Mouse (Mus musculus) liver, adult 2 months (tissue): Measurements from ENCODE around the gene Mrpl52. TPM values are rescaled to one million over a fixed set of nuclear protein-coding genes. Genes with fewer than 3 reads are reported as not detected.

Experiments used
- DNase-seq: peaks from one replicate; pipeline ENCODE4 v3.0.0-alpha.2; 2011; ENCODE audit warnings: low read depth, low spot score; ENCODE audit errors: extremely low read depth
- H3K27ac ChIP-seq: fragments of 200-500 bp; replicated peaks from 2 replicates; pipeline ENCODE4 v1.5.1; 2012; ENCODE audit warnings: low read depth, mild to moderate bottlenecking, control low read depth, inconsistent platforms, low read length; ENCODE audit not compliant: insufficient read depth
- H3K27me3 ChIP-seq: fragments of 200-500 bp; 2 replicates; pipeline ENCODE4 v1.6.1; 2012; ENCODE audit warnings: mild to moderate bottlenecking, moderate library complexity, low read length, inconsistent platforms; ENCODE audit not compliant: control insufficient read depth, insufficient read depth
- H3K36me3 ChIP-seq: fragments of 200-500 bp; 2 replicates; pipeline ENCODE4 v1.6.1; 2012; ENCODE audit warnings: low read length, inconsistent platforms; ENCODE audit not compliant: control insufficient read depth, insufficient read depth
- H3K4me1 ChIP-seq: fragments of 200-500 bp; 2 replicates; pipeline ENCODE4 v1.6.1; 2011; ENCODE audit warnings: low read length; ENCODE audit not compliant: control insufficient read depth, insufficient read depth
- H3K4me3 ChIP-seq: fragments of 200-500 bp; 2 replicates; pipeline ENCODE4 v1.5.1; 2011; ENCODE audit warnings: low read depth, mild to moderate bottlenecking, control low read depth, low read length, moderate library complexity; ENCODE audit not compliant: insufficient read depth
- H3K79me2 ChIP-seq: fragments of 200-500 bp; 2 replicates; pipeline ENCODE4 v1.6.1; 2012; ENCODE audit warnings: inconsistent platforms, mild to moderate bottlenecking, low read length, moderate library complexity; ENCODE audit not compliant: control insufficient read depth, insufficient read depth
- H3K9ac ChIP-seq: fragments of 200-500 bp; 2 replicates; pipeline ENCODE4 v1.6.1; 2012; ENCODE audit warnings: low read depth, mild to moderate bottlenecking, control low read depth, inconsistent platforms, low read length
- CTCF ChIP-seq: fragments of 200-500 bp; IDR thresholded peaks from 2 replicates; pipeline ENCODE4 v1.5.1; 2011; ENCODE audit warnings: low read depth, low read length, control low read depth
- POLR2A ChIP-seq: fragments of 200-500 bp; IDR thresholded peaks from 2 replicates; pipeline ENCODE4 v1.6.1; 2011; ENCODE audit warnings: low read length, control low read depth; ENCODE audit not compliant: insufficient read depth; ENCODE audit errors: extremely low read depth
- WGBS: fragments of 180-500 bp; shearing (Covaris S2); methylation state at CpG from one replicate; pipeline ENCODE4 v1.1.7; 2018; 5-methylcytosine and 5-hydroxymethylcytosine counted together
- polyA plus RNA-seq: library from polyadenylated mRNA; depleted of rRNA; stranded (reverse); fragments of >200 nt; gene quantifications from 2 replicates; pipeline ENCODE4 v1.2.3, GENCODE M21; 2012
- total RNA-seq: library from RNA; depleted of rRNA; stranded (reverse); fragments of >200 nt; gene quantifications from 2 replicates; pipeline ENCODE4 v1.2.3, GENCODE M21; 2014

Gene Mrpl52
- total and polyA plus RNA-seq, 2 experiments = 77.8 to 1,262 TPM

GRCm38 (mm10) chr14:54383355-54383771, 43.3 kb upstream of the Mrpl52 start:
- no peak overlapping the region for H3K9ac ChIP-seq
- no peak for TF ChIP-seq CTCF
- TF ChIP-seq POLR2A = no peak
- no peaks in the 10 kb centered on the region for H3K27me3 ChIP-seq
- H3K36me3 ChIP-seq = no peaks in the 10 kb centered on the region
- peak; percentile 89 for DNase-seq
- H3K27ac ChIP-seq = peak overlapping the region; percentile 61
- WGBS = 5% methylated on average over 4 of the region's 4 CpGs
- peaks cover 19% of the 10 kb centered on the region for H3K4me1 ChIP-seq
- no peak overlapping the region for H3K4me3 ChIP-seq
- H3K79me2 ChIP-seq = no peaks in the 10 kb centered on the region

DNA sequence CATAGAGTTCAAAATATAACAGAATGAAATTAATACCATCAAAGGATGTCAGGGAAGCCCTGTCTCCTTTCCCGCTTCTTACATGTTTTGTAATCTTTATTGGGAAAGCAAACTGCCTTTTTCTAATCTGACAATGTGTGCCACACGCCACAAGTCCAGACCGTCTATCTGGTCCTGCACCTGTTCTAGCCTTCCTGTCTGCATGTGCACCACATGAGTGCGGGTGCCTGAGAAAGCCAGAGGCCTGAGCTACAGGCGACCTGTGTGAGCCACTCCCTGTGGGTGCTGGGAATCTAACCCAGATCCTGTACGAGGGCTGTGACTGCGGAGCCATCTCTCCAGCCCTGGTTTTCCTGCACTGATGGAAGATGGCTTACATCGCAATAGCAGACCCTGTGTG, 42.3 kb upstream of the Mrpl52 start:
- no peak for DNase-seq
- H3K36me3 ChIP-seq = no peaks in the 10 kb centered on the region
- no peak overlapping the region for H3K27ac ChIP-seq
- TF ChIP-seq CTCF (no peak), POLR2A (no peak)
- 79% methylated on average over 8 of the region's 8 CpGs for WGBS
- no peaks in the 10 kb centered on the region for H3K79me2 ChIP-seq
- no peak overlapping the region for H3K9ac ChIP-seq
- H3K4me1 ChIP-seq = peaks cover 19% of the 10 kb centered on the region
- H3K27me3 ChIP-seq = no peaks in the 10 kb centered on the region
- H3K4me3 ChIP-seq = no peak overlapping the region

- no peaks in the 10 kb centered on the region for H3K36me3 ChIP-seq
- H3K4me1 ChIP-seq = peaks cover 19% of the 10 kb centered on the region
- H3K27ac ChIP-seq = no peak overlapping the region
- H3K4me3 ChIP-seq = no peak overlapping the region
- 80% methylated on average over 7 of the region's 7 CpGs for WGBS
- DNase-seq = no peak
- H3K9ac ChIP-seq = no peak overlapping the region
- H3K79me2 ChIP-seq = no peaks in the 10 kb centered on the region
- TF ChIP-seq CTCF = no peak
- TF ChIP-seq POLR2A = no peak
- H3K27me3 ChIP-seq = no peaks in the 10 kb centered on the region
Observed at GRCm38 (mm10) chr14:54385968-54386618, 40.6 kb upstream of the Mrpl52 start.

- Histone ChIP-seq H3K9ac (no peak overlapping the region), H3K36me3 (no peaks in the 10 kb centered on the region), H3K27ac (no peak overlapping the region), H3K79me2 (no peaks in the 10 kb centered on the region), H3K27me3 (no peaks in the 10 kb centered on the region), H3K4me1 (peaks cover 10% of the 10 kb centered on the region), H3K4me3 (no peak overlapping the region)
- no peak for DNase-seq
- WGBS = 68% methylated on average over 6 of the region's 6 CpGs
- TF ChIP-seq CTCF (no peak), POLR2A (no peak)
Observed at GRCm38 (mm10) chr14:54387546-54387945, 39.2 kb upstream of the Mrpl52 start.

DNA sequence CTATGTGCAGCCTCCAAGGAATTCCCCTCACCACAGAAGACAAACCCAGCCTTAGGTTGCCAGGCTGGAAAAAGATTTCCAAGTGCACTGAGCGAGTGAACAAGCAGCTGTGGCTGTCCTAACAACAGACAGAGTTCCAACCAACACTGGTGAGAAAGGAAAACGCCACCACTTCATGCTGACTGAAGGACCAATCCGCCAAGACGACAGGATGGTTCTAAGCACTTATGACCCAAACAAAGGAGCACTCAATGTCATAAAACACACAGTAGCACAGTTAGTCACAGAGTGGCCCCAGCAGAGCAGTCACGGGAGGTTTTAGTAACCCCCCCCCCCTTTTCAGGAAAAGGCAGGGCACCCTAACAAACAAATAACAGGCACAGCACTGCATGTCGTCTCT, 35.9 kb upstream of the Mrpl52 start:
- Histone ChIP-seq H3K4me3 (no peak overlapping the region), H3K36me3 (no peaks in the 10 kb centered on the region), H3K4me1 (no peaks in the 10 kb centered on the region), H3K27ac (no peak overlapping the region), H3K79me2 (no peaks in the 10 kb centered on the region), H3K9ac (no peak overlapping the region), H3K27me3 (no peaks in the 10 kb centered on the region)
- 86% methylated on average over 6 of the region's 6 CpGs for WGBS
- no peak for DNase-seq
- no peak for TF ChIP-seq POLR2A
- no peak for TF ChIP-seq CTCF

DNA sequence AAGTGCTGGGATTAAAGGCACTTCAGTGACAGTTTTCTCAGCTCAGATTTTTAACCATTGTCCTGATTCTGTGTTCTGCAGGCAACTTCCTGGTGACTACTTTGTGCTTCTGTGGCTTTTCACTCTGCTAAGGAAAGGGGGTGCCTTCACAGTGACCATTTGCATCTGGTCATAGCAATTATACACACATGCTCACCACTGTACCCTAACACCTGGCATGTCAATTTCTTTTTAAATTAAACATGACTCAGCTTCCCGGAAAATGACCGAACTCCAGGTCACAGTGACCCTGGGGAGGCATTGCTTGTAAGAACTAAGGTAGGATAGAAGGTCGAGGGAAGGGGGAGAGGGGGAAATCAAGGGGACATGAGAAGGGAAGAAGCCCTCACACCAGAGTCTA, 32.9 kb upstream of the Mrpl52 start:
- Histone ChIP-seq H3K27me3 (no peaks in the 10 kb centered on the region), H3K4me1 (no peaks in the 10 kb centered on the region; the same call in 1 of the 2 replicates), H3K4me3 (no peak overlapping the region), H3K36me3 (no peaks in the 10 kb centered on the region), H3K79me2 (no peaks in the 10 kb centered on the region), H3K27ac (no peak overlapping the region), H3K9ac (no peak overlapping the region)
- no peak for TF ChIP-seq POLR2A
- no peak for TF ChIP-seq CTCF
- no peak for DNase-seq
- 63% methylated on average over 3 of the region's 3 CpGs for WGBS
